Mouse (Mus musculus) kidney, adult 8-10 months (tissue): ENCODE results near the gene Myl10.
A peak's percentile ranks its signal among the peaks of the same experiment; 100 is the strongest.
"Not testable (repeated sequence)": the region's sequence is repeated elsewhere in the genome, so short reads cannot be mapped to it uniquely, and the experiment has no call there.

Experiments used
- DNase-seq, 2 experiments: peaks; one replicate each; pipeline ENCODE4 v3.0.0; 2022

Myl10 gene

GRCm38 (mm10) chr5:136706803-136707202 lies 13.9 kb downstream of the Myl10 start:
- peak; percentile 37 to 57 for DNase-seq

- no peak for DNase-seq
These were observed 15.2 kb downstream of the Myl10 start for GRCm38 (mm10) chr5:136708116-136708515.

DNA sequence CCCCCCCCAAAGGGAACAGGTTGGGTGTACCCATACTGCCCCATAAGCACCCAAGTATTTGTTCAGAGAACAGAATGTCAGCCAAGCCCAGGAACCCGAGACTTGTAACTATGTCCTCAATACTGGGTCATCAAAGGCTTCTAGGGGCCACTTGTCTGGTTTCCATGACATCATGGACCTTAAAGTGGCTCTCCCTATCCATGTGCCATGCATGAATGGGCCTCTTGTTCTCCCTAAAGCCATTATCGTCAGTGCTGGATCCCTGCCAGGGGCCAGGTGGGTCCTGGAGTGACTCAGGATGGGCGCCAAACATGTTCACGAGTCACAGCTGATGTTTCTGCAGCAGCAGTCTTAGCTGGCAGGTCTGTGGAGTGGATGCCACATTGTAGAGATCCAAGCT lies 17.8 kb downstream of the Myl10 start:
- no peak for DNase-seq

- DNase-seq: no peak
These were observed 21.4 kb downstream of the Myl10 start for GRCm38 (mm10) chr5:136714232-136714875.

DNA sequence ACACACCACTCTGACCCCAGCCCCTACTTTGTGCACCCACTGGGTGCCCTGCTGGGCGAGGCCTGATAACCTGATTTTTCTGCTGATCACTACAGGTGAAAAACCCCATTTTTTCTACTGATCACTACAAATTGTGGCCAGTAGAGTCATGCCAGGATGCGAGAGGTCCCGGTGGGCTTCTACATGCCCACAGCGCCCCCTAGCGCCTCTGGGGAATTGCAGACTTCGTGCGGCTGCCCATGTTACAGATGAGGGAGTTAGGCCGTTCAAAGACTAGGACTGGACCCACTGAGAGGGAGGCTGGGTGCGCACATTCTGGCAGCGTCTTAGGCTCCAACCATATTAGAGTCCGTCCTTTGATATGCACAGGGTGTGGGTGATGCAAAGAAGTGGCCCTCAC lies 21.9 kb downstream of the Myl10 start:
- no peak for DNase-seq

DNA sequence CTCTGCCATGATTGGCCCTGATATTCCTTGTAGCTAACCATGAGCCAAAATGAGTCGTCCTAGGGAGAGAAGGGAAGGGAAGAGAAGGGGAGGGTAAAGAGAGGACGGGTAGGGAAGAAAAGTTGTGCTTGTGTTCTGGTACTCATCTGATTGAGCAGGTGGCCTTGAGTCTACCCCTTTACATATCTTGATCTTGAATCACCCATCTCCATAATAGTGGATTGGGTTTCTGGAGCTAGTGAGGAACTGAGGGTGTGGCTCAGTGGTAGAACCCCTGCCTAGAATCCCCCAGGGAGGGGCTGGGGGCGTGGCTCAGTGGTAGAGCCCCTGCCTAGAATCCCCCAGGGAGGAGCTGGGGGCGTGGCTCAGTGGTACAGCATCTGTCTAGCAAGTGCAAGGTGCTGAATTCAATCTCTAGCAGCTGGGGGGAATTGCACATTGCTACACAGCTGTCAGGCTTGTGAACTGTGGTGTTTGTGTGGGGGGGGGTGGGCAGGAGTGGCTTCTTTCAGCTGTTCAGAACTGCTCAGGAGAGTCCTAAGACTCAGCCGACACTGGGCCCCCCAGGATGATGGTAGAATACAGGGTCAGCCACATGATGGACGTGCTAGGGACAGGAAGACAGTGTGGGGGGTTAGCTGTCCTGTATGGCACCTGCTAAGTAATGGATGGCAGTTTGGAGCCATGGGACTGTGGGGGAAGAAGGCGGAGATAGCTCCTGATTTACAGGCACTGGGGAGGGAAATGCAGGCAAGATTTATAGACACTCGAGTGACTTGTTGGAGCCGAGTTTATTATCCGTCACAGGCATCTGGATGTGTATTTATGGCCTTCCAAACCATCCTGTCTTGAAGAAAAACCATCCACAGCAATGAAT lies 24.0 kb downstream of the Myl10 start:
- DNase-seq: no peak

DNA sequence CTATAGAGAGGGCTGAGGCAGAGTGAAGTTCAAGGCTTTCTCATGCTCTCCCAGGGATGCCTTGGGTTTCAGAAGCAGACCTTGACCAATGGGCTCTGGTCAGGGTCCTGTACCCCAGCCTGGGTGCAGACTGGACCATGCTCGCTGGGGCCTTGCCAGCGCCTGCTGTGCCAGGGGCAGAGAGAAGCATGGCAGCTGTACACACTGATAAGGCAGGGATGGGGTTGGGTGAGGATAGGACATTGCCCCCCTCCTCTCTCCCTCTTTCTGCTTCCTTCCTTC lies 24.6 kb downstream of the Myl10 start:
- no peak for DNase-seq

GRCm38 (mm10) chr5:136718656-136719055 lies 25.7 kb downstream of the Myl10 start:
- DNase-seq: no peak

DNA sequence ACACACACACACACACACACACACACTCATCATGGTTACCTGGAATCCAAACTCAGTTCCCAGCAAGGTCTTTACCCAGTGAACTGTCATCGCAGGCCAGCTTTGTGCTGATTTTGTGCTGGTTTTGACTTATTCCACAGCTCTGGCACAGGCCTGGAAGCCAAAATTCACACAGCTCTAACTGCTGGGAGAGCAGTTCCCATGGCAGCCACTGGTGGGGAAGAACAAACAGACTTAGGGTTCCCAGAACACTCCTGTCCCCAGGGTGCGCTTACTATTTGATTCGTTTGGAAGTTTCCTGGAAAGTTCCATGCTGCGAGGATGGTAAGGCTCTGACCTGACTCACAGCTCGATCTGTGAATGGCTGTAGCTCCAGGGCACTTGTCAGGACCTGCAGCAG lies 28.6 kb downstream of the Myl10 start:
- DNase-seq: no peak

DNA sequence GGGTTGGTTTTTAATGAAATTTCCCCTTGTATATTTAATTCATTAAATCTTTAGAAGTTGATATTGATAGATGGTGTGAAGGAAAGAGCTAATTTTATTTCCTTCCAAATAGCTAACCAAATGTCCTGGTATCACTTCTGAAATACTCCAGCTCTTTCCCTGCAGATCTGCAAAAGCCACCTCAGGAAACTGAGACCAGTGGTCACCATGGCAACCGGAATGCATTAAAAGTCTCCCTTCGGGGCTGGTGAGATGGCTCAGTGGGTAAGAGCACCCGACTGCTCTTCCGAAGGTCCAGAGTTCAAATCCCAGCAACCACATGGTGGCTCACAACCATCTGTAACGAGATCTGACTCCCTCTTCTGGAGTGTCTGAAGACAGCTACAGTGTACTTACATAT lies 33.3 kb downstream of the Myl10 start:
- DNase-seq: not testable (repeated sequence)

DNA sequence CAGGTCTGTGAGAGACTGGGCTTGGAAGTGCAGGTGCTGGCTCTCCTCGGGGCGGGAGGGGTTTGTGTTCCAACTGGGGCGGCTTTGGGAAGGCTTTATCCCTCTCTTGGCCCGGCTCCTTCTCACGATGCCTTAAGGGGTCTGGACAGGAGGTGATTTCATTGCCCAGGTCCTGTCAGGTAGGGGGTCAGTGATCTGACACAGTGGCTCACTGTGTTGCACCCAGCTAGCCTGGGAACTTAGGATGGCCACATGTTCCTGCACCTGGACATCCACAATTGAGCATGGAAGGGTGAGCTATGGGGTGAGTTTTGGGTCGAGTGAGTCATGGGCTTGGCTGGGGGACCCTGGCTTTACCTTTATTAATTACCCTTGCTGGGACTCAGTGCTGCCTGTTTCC lies 46.0 kb downstream of the Myl10 start:
- DNase-seq: no peak

DNA sequence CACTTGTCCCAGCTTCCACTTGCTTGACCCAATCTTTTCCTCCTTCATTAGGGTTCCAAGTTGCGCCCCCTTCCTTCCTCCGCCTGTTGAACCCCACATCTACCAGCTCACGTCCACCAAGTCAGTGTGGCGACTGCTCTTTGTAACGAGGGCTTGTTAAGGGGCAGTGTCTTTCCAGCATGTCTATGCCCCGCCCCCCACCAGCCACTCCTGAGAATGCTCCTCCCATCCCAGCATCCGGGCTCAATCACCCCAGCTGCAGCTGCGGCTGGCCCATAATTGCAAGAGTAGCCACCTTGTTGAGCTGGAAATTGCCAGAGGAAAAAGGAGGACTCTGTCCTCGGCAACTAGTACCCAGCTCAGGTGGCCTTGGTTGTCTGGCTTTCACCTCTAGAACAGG lies 53.6 kb downstream of the Myl10 start:
- DNase-seq: no peak
